Mouse (Mus musculus): ENCODE measurements at regions not wholly inside any gene's neighbourhood (a gene's known extent, or its start where the extent isn't known, plus 50 kb on each side); places are given as distances from the start of the nearest gene placed in this dataset.

DNA sequence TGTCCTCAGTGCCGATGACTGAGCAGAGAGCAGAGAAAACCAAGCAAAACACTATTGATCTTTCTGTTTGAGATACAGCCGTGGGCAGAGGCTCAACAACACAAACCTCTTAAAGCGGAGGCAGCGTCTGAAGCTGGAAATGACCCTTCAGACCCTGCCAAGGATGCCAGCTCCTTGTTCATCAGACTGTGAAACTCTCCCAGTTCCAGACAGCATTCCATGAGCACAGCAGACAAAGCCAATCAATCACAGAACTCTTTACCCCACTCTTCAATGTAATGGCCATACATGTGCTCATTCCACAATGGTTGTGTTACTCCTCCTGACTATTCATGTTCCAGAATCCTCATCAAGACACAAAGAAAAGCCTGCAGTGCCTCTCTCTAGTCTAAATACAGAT lies 73.5 kb downstream of the Tmem114 start:
- no peak for DNase-seq (ENCODE audit: low spot score)

DNA sequence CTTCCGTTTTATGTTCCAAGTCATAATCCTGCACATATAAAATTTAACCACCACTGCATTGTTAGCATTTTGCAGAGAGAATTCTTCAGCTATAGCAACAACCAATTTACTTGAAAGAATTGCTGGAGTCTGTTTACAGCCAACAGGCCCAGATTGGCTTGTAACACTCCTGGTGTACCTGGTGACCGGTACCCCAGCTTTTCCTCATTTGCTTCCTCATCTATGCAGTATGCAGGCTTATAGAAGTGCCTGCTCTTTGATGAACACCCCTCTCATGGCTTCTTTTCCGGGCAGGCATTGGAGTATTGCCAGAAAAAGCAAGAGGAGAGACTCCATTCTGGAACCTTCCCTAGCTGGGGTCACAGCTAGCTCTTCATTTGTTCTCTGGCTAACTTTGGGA lies 75.8 kb downstream of the Tmem114 start:
- no peak for DNase-seq (ENCODE audit: low spot score)

GRCm38 (mm10) chr16:8348645-8349044 lies 76.3 kb downstream of the Tmem114 start:
- no peak for DNase-seq (ENCODE audit: low spot score)

- no peak for DNase-seq (ENCODE audit: low spot score)
These were observed 79.7 kb downstream of the Tmem114 start for GRCm38 (mm10) chr16:8345216-8345615.

- no peak for DNase-seq (ENCODE audit: low spot score)
These were observed 91.7 kb downstream of the Tmem114 start for GRCm38 (mm10) chr16:8333081-8333710.

DNA sequence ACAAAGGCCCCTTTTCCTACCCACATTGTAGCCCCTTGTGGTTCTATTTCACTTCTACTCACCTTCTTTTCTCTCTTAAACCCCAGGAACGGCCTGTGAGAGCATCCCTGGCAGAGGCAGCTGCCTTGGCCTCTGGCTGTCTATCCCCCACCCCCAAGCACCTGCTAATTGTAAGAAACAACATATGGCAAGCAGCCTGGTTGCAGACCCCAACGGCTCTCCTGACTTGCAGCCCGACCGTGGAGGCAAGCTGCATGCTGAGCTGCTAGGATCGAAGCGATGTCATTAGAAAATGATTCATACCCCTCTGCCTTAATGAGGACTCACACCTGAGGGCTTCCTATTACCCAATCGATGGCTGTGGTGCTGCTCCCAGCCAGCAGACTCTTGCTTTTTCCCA lies 112.9 kb downstream of the Tmem114 start:
- DNase-seq (ENCODE audit: low spot score): no peak

- DNase-seq (ENCODE audit: low spot score): peak; percentile 79
These were observed 118.5 kb downstream of the Tmem114 start for GRCm38 (mm10) chr16:8306389-8306788.

Data from T-cell, adult 2 months (primary cell).